In genomic region chr4:82587146-82587870, GRCm38 (mm10) we compare ENCODE assay signal across 12 mouse cellular contexts.
DNase-seq lines count a peak whose midpoint lies in the region; ATAC-seq lines count a peak whose summit lies in the region.
"Had no signal": no experiment of that assay in that cellular context is flagged by ENCODE, and none has a peak within 500 bp of the region (broad histone marks: within the 10 kb centered on the region; RNA-seq: fewer than 3 reads in every experiment).

No protein-coding gene starts in this region.

- no peaks in the 10 kb centered on the region for H3K36me3 ChIP-seq in forebrain, embryonic 15.5 days
- H3K36me3 ChIP-seq in forebrain, embryonic 12.5 days (replicated peaks), result no peaks in the 10 kb centered on the region
- H3K36me3 ChIP-seq in hindbrain, embryonic 14.5 days (replicated peaks; ENCODE audit: control insufficient read depth, insufficient read depth), result no peaks in the 10 kb centered on the region
- H3K36me3 ChIP-seq: liver, embryonic 15.5 days had no signal

- WGBS in forebrain, embryonic 15.5 days, result 68% methylated on average over 16 of the region's 16 CpGs
- WGBS in forebrain, embryonic 12.5 days, result 73% methylated on average over 16 of the region's 16 CpGs
- WGBS in hindbrain, embryonic 14.5 days, result 54% methylated on average over 16 of the region's 16 CpGs

- no peaks in the 10 kb centered on the region for H3K27me3 ChIP-seq in forebrain, embryonic 15.5 days
- H3K27me3 ChIP-seq in forebrain, embryonic 12.5 days, result no peaks in the 10 kb centered on the region
- no peaks in the 10 kb centered on the region for H3K27me3 ChIP-seq in hindbrain, embryonic 14.5 days (ENCODE audit: control insufficient read depth, insufficient read depth, low read length)
- H3K27me3 ChIP-seq: liver, embryonic 15.5 days had no signal

- H3K4me1 ChIP-seq in forebrain, embryonic 15.5 days, result peaks cover 30% of the 10 kb centered on the region
- H3K4me1 ChIP-seq in forebrain, embryonic 12.5 days, result peaks cover 20% of the 10 kb centered on the region
- H3K4me1 ChIP-seq in hindbrain, embryonic 14.5 days (replicated peaks; ENCODE audit: control insufficient read depth, insufficient read depth, low read length), result peaks cover 24% of the 10 kb centered on the region; the same call in 1 of the 2 replicates
- H3K4me1 ChIP-seq: liver, embryonic 15.5 days had no signal

- no peaks in the 10 kb centered on the region for H3K9me3 ChIP-seq in forebrain, embryonic 15.5 days
- no peaks in the 10 kb centered on the region for H3K9me3 ChIP-seq in forebrain, embryonic 12.5 days
- H3K9me3 ChIP-seq in hindbrain, embryonic 14.5 days (ENCODE audit: control insufficient read depth, low read length), result no peaks in the 10 kb centered on the region
- H3K9me3 ChIP-seq: liver, embryonic 15.5 days had no signal

- peak; percentile 25 for DNase-seq in retina, postnatal 1 day
- DNase-seq in retina, embryonic 14.5 days (ENCODE audit: low spot score), result no peak
- no peak for DNase-seq in hindbrain, embryonic 14.5 days (ENCODE audit: low spot score)
- DNase-seq in testis, postnatal 14 days (ENCODE audit: low spot score), result peak; percentile 21
- DNase-seq in ovary, postnatal 36 days (ENCODE audit: low spot score), result no peak
- no peak for DNase-seq in lung, postnatal 4 days
- DNase-seq: heart, adult 2 months; heart, postnatal 36 days; kidney, adult 2 months had no signal

- H3K4me3 ChIP-seq in forebrain, embryonic 15.5 days, result 0 out of 2 replicates have a peak overlapping the region, but pooled peaks have one; percentile 2
- H3K4me3 ChIP-seq in forebrain, embryonic 12.5 days (replicated peaks), result no peak overlapping the region
- H3K4me3 ChIP-seq in hindbrain, embryonic 14.5 days (replicated peaks; ENCODE audit: low read length), result no peak overlapping the region
- H3K4me3 ChIP-seq: heart, adult 2 months; liver, embryonic 15.5 days had no signal

- no peak overlapping the region for H3K9ac ChIP-seq in forebrain, embryonic 15.5 days (replicated peaks)
- H3K9ac ChIP-seq in forebrain, embryonic 12.5 days, result no peak overlapping the region
- H3K9ac ChIP-seq in hindbrain, embryonic 14.5 days, result 0 out of 2 replicates have a peak overlapping the region, but pooled peaks have one; percentile 1
- H3K9ac ChIP-seq: liver, embryonic 15.5 days had no signal

- 0 out of 2 replicates have a peak overlapping the region, but pooled peaks have one; percentile 12 for H3K4me2 ChIP-seq in forebrain, embryonic 15.5 days (replicated peaks)
- H3K4me2 ChIP-seq in forebrain, embryonic 12.5 days, result no peak overlapping the region
- H3K4me2 ChIP-seq in hindbrain, embryonic 14.5 days (replicated peaks), result peak overlapping the region; percentile 5; the same call in 1 of the 2 replicates
- H3K4me2 ChIP-seq: liver, embryonic 15.5 days had no signal

- ATAC-seq in forebrain, embryonic 15.5 days (replicated peaks), result no peak
- no peak for ATAC-seq in forebrain, embryonic 12.5 days (ENCODE audit: low FRiP score)
- ATAC-seq in hindbrain, embryonic 14.5 days (ENCODE audit: low FRiP score), result no peak

- H3K27ac ChIP-seq in forebrain, embryonic 15.5 days (replicated peaks), result peak overlapping the region; percentile 70
- H3K27ac ChIP-seq in forebrain, embryonic 12.5 days, result no peak overlapping the region
- H3K27ac ChIP-seq in hindbrain, embryonic 14.5 days, result peak overlapping the region; percentile 12; the same call in 1 of the 2 replicates
- H3K27ac ChIP-seq: heart, adult 2 months; liver, embryonic 15.5 days had no signal

Comparison
In these comparisons a context has a peak if more than half of its experiments do, and no peak if none do; other contexts are left out.
1. DNase-seq: peak in retina, postnatal 1 day (single experiment) and testis, postnatal 14 days (single experiment); none in retina, embryonic 14.5 days (single experiment), hindbrain, embryonic 14.5 days (single experiment), ovary, postnatal 36 days (single experiment) and lung, postnatal 4 days (0 of 2).